Mouse (Mus musculus): ENCODE results near the gene Hsf5. TPM values are rescaled to one million over a fixed set of nuclear protein-coding genes. Genes with fewer than 3 reads are reported as not detected.

The Hsf5 gene
- total and polyA plus RNA-seq, 3 experiments: 0.02 to 0.05 TPM; not detected in 1

DNA sequence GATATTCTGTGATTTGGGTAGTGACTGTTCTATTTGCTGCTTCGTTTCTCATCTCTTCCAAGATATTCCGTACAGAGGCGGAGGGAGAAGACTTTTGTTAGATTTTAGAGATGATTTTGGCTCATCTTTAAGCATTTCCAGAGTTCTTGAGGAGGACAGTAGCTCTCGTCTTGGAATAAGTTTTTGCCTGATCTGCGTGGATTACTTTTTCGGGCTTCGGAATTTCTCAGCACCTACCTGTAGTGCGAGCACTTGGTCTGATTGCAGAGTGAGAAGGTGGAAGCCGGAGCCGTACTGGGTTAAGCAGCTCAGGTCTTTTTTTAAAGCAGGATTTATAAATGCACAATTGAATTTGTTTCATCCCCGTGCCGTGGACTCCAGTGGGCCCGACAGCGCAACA, 45.9 kb downstream of the Hsf5 start:
- no peak for DNase-seq
- no peak overlapping the region for H3K27ac ChIP-seq
- peak overlapping the region; percentile 45 for H3K4me3 ChIP-seq
- H3K79me2 ChIP-seq (replicated peaks; ENCODE audit: control insufficient read depth, insufficient read depth, low read length): no peaks in the 10 kb centered on the region
- H3K27me3 ChIP-seq (ENCODE audit: control insufficient read depth, insufficient read depth, low read length): no peaks in the 10 kb centered on the region
- intact Hi-C loops (cut with DNase I): loop anchor here (1.0 kb wide), 2 partner anchors 108 to 154 kb away; no protein-coding TSS in a partner anchor
- WGBS: 21% methylated on average over 14 of the region's 14 CpGs
- peak overlapping the region; percentile 12; the same call in 1 of the 2 replicates for H3K9ac ChIP-seq (ENCODE audit: low read depth, low read length)
- H3K36me3 ChIP-seq (ENCODE audit: control insufficient read depth, insufficient read depth, low read length): no peaks in the 10 kb centered on the region
- no peaks in the 10 kb centered on the region for H3K4me1 ChIP-seq (ENCODE audit: control insufficient read depth, insufficient read depth, low read length)
- TF ChIP-seq CTCF (IDR thresholded peaks at IDR 0.05): no peak
- TF ChIP-seq POLR2A (IDR thresholded peaks at IDR 0.05; ENCODE audit: insufficient read depth, low read depth, low read length): no peak
- TF ChIP-seq EP300 (IDR thresholded peaks at IDR 0.05; ENCODE audit: insufficient read depth, low read depth, low read length): no peak

DNA sequence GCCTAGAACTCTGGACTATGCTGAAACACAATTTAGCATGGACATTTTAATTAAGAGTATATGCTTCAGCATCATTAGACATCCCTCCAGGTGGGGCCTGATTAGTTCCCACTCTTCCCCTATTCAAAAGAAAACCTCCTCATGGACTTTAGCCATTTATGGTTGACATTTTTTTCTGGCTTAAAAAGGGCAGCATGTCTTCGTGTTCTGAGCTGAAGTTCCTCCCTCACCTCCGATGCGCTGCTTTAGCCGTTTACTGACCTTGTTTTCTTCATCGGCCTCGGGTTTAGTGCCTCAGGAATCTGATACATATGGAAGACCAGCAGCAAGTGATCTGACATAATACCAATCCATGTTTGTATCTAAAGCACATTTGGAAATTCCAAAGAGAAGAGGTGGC, 47.0 kb downstream of the Hsf5 start:
- Histone ChIP-seq H3K79me2 (replicated peaks; ENCODE audit: control insufficient read depth, insufficient read depth, low read length) (no peaks in the 10 kb centered on the region), H3K27me3 (ENCODE audit: control insufficient read depth, insufficient read depth, low read length) (no peaks in the 10 kb centered on the region), H3K36me3 (ENCODE audit: control insufficient read depth, insufficient read depth, low read length) (no peaks in the 10 kb centered on the region), H3K27ac (no peak overlapping the region), H3K4me1 (ENCODE audit: control insufficient read depth, insufficient read depth, low read length) (no peaks in the 10 kb centered on the region), H3K9ac (ENCODE audit: low read depth, low read length) (no peak overlapping the region), H3K4me3 (no peak overlapping the region)
- no peak for DNase-seq
- WGBS: 82% methylated on average over 6 of the region's 6 CpGs
- TF ChIP-seq POLR2A (IDR thresholded peaks at IDR 0.05; ENCODE audit: insufficient read depth, low read depth, low read length) (no peak), CTCF (IDR thresholded peaks at IDR 0.05) (no peak), EP300 (IDR thresholded peaks at IDR 0.05; ENCODE audit: insufficient read depth, low read depth, low read length) (no peak)
- intact Hi-C loops (cut with DNase I): no loop called here

DNA sequence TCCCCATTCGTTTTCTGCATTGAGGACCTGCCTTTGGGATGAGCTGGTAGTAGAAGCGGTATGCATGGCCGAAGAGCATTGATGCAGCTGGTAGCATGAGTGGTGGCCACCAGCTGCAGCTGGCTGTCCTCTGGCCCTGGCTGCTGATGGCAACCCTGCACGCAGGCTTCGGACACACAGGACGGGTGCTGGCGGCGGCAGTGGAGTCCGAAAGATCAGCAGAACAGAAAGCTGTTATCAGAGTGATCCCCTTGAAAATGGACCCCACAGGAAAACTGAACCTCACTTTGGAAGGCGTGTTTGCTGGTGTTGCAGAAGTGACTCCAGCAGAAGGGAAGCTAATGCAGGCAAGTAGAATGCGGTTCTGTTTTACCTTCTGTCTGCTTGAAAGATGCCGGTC, 47.6 kb downstream of the Hsf5 start:
- H3K79me2 ChIP-seq (replicated peaks; ENCODE audit: control insufficient read depth, insufficient read depth, low read length): no peaks in the 10 kb centered on the region
- 85% methylated on average over 12 of the region's 12 CpGs for WGBS
- H3K27me3 ChIP-seq (ENCODE audit: control insufficient read depth, insufficient read depth, low read length): no peaks in the 10 kb centered on the region
- intact Hi-C loops (cut with DNase I): no loop called here
- H3K4me3 ChIP-seq: no peak overlapping the region
- no peak overlapping the region for H3K9ac ChIP-seq (ENCODE audit: low read depth, low read length)
- H3K27ac ChIP-seq: no peak overlapping the region
- no peaks in the 10 kb centered on the region for H3K36me3 ChIP-seq (ENCODE audit: control insufficient read depth, insufficient read depth, low read length)
- no peak for DNase-seq
- TF ChIP-seq EP300 (IDR thresholded peaks at IDR 0.05; ENCODE audit: insufficient read depth, low read depth, low read length) (no peak), CTCF (IDR thresholded peaks at IDR 0.05) (no peak), POLR2A (IDR thresholded peaks at IDR 0.05; ENCODE audit: insufficient read depth, low read depth, low read length) (no peak)
- no peaks in the 10 kb centered on the region for H3K4me1 ChIP-seq (ENCODE audit: control insufficient read depth, insufficient read depth, low read length)

DNA sequence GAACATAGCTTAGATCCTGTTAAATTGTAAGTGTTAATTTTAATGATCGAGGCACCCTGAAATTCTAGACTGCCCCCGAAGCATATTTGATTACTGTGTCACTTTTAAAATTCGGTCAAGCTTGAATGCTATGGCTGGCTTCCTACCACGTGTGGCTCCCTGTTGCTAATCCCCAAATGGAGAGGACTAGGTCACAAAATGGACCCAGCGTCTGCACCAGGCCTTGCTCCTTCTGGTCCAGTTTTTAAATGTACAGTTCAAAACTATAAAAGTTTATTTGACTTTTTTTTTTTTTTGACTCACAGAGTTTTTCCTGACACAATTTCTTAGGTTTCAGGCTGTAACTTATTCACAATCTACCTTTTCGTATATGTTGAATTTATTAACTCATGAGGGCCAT, 48.3 kb downstream of the Hsf5 start:
- WGBS: 86% methylated on average over 6 of the region's 6 CpGs
- TF ChIP-seq POLR2A (IDR thresholded peaks at IDR 0.05; ENCODE audit: insufficient read depth, low read depth, low read length) (no peak), CTCF (IDR thresholded peaks at IDR 0.05) (no peak), EP300 (IDR thresholded peaks at IDR 0.05; ENCODE audit: insufficient read depth, low read depth, low read length) (no peak)
- Histone ChIP-seq H3K36me3 (ENCODE audit: control insufficient read depth, insufficient read depth, low read length) (no peaks in the 10 kb centered on the region), H3K27ac (no peak overlapping the region), H3K9ac (ENCODE audit: low read depth, low read length) (no peak overlapping the region), H3K4me1 (ENCODE audit: control insufficient read depth, insufficient read depth, low read length) (no peaks in the 10 kb centered on the region), H3K79me2 (replicated peaks; ENCODE audit: control insufficient read depth, insufficient read depth, low read length) (no peaks in the 10 kb centered on the region), H3K27me3 (ENCODE audit: control insufficient read depth, insufficient read depth, low read length) (no peaks in the 10 kb centered on the region), H3K4me3 (no peak overlapping the region)
- DNase-seq: no peak
- intact Hi-C loops (cut with DNase I): no loop called here

DNA sequence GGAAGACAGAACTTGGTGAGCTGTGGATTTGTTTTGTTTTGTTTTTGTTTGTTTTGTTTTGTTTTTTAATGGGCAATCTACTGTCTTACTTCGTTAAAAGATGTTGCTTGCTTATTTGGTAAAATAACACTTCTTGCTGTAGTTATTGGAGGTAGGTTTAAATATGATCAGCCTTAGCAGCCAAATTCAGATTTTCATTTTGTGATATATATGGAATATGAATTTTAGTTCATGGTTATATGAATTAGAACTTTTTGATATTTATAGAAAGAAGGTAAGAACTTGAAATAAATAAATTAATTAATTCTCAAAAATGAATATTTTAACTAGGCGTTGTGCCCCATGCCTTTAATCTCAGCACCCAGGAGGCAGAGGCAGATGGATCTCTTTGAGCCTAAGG, 48.7 kb downstream of the Hsf5 start:
- Histone ChIP-seq H3K4me3 (no peak overlapping the region), H3K4me1 (ENCODE audit: control insufficient read depth, insufficient read depth, low read length) (no peaks in the 10 kb centered on the region), H3K27ac (no peak overlapping the region), H3K27me3 (ENCODE audit: control insufficient read depth, insufficient read depth, low read length) (no peaks in the 10 kb centered on the region), H3K9ac (ENCODE audit: low read depth, low read length) (no peak overlapping the region), H3K36me3 (ENCODE audit: control insufficient read depth, insufficient read depth, low read length) (no peaks in the 10 kb centered on the region), H3K79me2 (replicated peaks; ENCODE audit: control insufficient read depth, insufficient read depth, low read length) (no peaks in the 10 kb centered on the region)
- no peak for TF ChIP-seq POLR2A (IDR thresholded peaks at IDR 0.05; ENCODE audit: insufficient read depth, low read depth, low read length)
- no peak for TF ChIP-seq EP300 (IDR thresholded peaks at IDR 0.05; ENCODE audit: insufficient read depth, low read depth, low read length)
- no peak for TF ChIP-seq CTCF (IDR thresholded peaks at IDR 0.05)
- no peak for DNase-seq
- 77% methylated on average over 2 of the region's 2 CpGs for WGBS
- intact Hi-C loops (cut with DNase I): no loop called here

DNA sequence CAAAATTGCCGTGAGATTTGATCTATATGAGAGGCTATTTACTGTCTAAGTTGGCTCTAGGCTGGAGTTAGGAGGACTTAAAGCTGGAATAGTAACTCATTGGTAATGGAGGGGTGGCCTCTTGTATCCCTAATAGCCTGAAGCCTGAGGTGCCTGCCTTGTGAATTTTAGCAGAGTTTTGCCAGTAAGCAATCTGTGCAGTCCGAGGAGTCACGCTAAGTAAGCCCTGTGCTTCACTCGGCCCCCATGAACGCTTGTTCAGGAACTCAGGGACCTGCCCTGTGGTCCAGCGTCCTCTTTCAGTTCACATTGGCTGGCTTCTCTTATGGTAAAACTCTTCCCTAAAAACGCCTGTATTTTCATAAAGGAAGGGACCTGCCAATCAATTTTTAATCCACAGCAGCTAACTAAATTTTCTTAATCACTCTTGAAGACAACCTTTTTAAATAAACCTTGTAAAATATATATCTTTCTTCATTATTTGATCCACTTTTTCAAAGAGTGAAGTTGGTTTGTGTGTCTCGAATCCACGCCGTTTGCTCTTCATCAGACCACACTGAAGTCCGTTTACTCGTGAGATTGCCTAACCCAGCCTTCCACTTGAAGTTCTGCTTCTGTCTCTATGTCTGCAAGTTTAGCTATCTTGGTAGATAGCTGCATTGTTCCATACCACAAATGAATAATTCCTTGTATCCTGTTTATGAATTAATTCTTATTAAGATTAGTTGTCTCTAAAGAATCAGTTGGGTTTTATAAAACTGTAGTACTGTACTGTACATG, 49.5 kb downstream of the Hsf5 start:
- WGBS: 73% methylated on average over 12 of the region's 12 CpGs

More for the DNA sequence above, 49.5 kb downstream of the Hsf5 start:
- Histone ChIP-seq H3K36me3 (ENCODE audit: control insufficient read depth, insufficient read depth, low read length) (no peaks in the 10 kb centered on the region), H3K9ac (ENCODE audit: low read depth, low read length) (no peak overlapping the region), H3K27me3 (ENCODE audit: control insufficient read depth, insufficient read depth, low read length) (no peaks in the 10 kb centered on the region), H3K4me3 (no peak overlapping the region), H3K4me1 (ENCODE audit: control insufficient read depth, insufficient read depth, low read length) (no peaks in the 10 kb centered on the region), H3K27ac (no peak overlapping the region), H3K79me2 (replicated peaks; ENCODE audit: control insufficient read depth, insufficient read depth, low read length) (no peaks in the 10 kb centered on the region)
- TF ChIP-seq POLR2A (IDR thresholded peaks at IDR 0.05; ENCODE audit: insufficient read depth, low read depth, low read length) (no peak), EP300 (IDR thresholded peaks at IDR 0.05; ENCODE audit: insufficient read depth, low read depth, low read length) (no peak), CTCF (IDR thresholded peaks at IDR 0.05) (no peak)
- intact Hi-C loops (cut with DNase I): no loop called here
- DNase-seq: no peak
